Mouse (Mus musculus) liver, adult 10 weeks (tissue): Measurements from ENCODE around the gene Tsnaxip1. TPM values are rescaled to one million over a fixed set of nuclear protein-coding genes. Genes with fewer than 3 reads are reported as not detected.

ENCODE experiments used
- polyA plus RNA-seq: library from polyadenylated mRNA; stranded (reverse); fragments of 350-450 nt; fragmentation: Illumina TruSeq; extraction: RNeasy Lipid Tissue Mini Kit (QIAGEN cat#74804); gene quantifications from one replicate; pipeline ENCODE4 v1.2.3, GENCODE M21; 2014; ENCODE audit warnings: low read depth, low replicate concordance

The Tsnaxip1 gene
- not detected for polyA plus RNA-seq

DNA sequence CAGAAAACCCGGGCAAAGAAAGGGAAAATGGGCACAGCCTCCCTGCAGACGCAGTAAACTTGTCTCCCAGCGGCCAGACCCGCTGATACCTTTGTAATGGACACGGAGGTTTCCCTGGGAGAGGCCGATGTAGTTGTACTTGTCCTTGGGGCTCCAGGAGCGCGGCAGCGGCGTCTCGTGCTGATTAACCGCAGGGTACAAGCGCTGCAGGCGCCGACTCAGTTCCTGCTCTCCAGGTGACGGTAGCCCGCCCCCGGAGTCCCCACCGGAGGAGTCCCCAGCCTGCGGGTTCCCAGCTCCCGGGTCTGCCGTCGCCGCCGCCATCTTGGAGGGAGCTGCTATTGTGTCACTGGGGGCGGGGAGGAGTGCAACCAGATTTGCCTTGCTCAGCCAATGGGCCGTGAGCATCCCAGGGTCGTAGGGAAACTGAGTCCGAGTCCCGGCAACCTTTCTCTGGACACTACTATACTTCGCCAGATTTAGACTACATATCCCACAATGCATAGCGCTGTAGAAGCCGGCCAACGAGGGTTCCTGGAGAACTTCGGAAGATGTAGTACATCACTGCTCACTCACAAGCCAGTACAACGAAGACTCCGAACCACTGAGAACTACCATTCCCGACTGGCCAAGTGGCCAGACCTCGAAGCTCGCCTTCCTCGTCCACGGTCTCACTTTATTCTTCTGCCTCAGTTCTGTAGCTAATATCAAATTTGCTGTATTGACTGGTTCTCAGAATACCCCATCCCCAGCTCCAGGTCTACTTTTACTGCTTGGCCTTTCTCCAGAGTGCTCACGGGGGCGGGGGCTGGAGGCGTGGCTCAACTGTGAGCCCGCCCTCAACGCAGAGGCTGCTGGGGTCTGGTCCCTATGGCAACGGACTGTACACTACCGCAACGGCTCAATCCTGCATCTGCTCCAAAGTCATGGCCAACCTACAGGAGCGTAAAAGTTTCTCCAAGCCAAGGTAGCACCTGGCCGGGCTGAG is at the start of gene Tsnaxip1, which contains the start of gene Ranbp10:
Tsnaxip1 (plus strand) TSS at position 871 of the 988 bp plus-strand sequence.
Ranbp10 (minus strand) TSS at position 490 of the 988 bp plus-strand sequence.

DNA sequence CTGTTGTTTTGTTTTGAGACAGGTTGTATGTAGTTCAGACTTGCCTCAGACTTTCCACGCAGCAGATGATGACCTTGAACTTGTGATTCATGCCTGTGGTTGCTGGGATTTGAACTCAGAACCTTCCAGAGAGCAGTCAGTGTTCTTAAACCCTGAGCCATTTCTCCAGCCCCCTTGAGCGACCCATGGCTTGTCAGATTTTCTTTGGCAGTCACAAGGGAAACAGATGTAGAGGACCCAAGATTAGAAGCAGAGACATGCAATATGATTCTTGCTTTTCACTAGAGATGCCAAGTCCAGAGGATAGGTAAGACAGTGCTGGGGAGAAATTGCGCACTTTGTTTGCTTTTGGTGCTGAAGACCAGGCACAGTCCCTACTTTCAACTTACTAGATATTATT is 25.6 kb downstream of the Tsnaxip1 start, which contains the start of gene Cenpt:
Cenpt (minus strand) TSS at position 101 of the 400 bp plus-strand sequence.

GRCm38 (mm10) chr8:105854715-105855216 is 27.2 kb downstream of the Tsnaxip1 start, which contains the start of gene Thap11:
Thap11 (plus strand) TSS chr8:105855132.

GRCm38 (mm10) chr8:105860143-105860981 is 32.8 kb downstream of the Tsnaxip1 start, which contains the start of gene Nutf2:
Nutf2 (plus strand) TSS chr8:105860580.

GRCm38 (mm10) chr8:105880754-105881520 is 53.4 kb downstream of the Tsnaxip1 start, which contains the start of gene Edc4:
Edc4 (plus strand) TSS chr8:105880881.

GRCm38 (mm10) chr8:105893339-105893738 is 65.8 kb downstream of the Tsnaxip1 start, which contains the start of gene Nrn1l:
Nrn1l (plus strand) TSS chr8:105893567.

Other genes with a start within 250 kb of the Tsnaxip1 start
- gene Ripor1, start 222.5 kb upstream of the Tsnaxip1 start, polyA plus RNA-seq, result 0.77 TPM
- gene Ctcf, start 191.2 kb upstream of the Tsnaxip1 start, polyA plus RNA-seq, result 30.2 TPM
- gene Agrp, start 190.3 kb upstream of the Tsnaxip1 start, polyA plus RNA-seq, result not detected
- not detected for gene Carmil2, start 141.5 kb upstream of the Tsnaxip1 start, polyA plus RNA-seq
- 1.8 TPM for gene Acd, start 126.6 kb upstream of the Tsnaxip1 start, polyA plus RNA-seq
- not detected for gene Pard6a, start 126.6 kb upstream of the Tsnaxip1 start, polyA plus RNA-seq
- not detected for gene 4933405L10Rik, start 120.1 kb upstream of the Tsnaxip1 start, polyA plus RNA-seq
- gene Enkd1, start 119.5 kb upstream of the Tsnaxip1 start, polyA plus RNA-seq, result not detected
- gene Gfod2, start 69.1 kb upstream of the Tsnaxip1 start, polyA plus RNA-seq, result 0.69 TPM
- 14.9 TPM for gene Ranbp10, start 381 bp upstream of the Tsnaxip1 start, polyA plus RNA-seq
- 0.37 TPM for gene Cenpt, start 25.5 kb downstream of the Tsnaxip1 start, polyA plus RNA-seq
- gene Thap11, start 27.4 kb downstream of the Tsnaxip1 start, polyA plus RNA-seq, result 6.8 TPM
- 30.8 TPM for gene Nutf2, start 32.8 kb downstream of the Tsnaxip1 start, polyA plus RNA-seq
- 2.3 TPM for gene Edc4, start 53.1 kb downstream of the Tsnaxip1 start, polyA plus RNA-seq
- gene Nrn1l, start 65.8 kb downstream of the Tsnaxip1 start, polyA plus RNA-seq, result not detected
- gene Pskh1, start 72.7 kb downstream of the Tsnaxip1 start, polyA plus RNA-seq, result 5.1 TPM
- gene Ctrl, start 106.1 kb downstream of the Tsnaxip1 start, polyA plus RNA-seq, result not detected
- 2.1 TPM for gene Psmb10, start 110.7 kb downstream of the Tsnaxip1 start, polyA plus RNA-seq
- 108 TPM for gene Lcat, start 115.7 kb downstream of the Tsnaxip1 start, polyA plus RNA-seq
- gene Slc12a4, start 138.4 kb downstream of the Tsnaxip1 start, polyA plus RNA-seq, result 0.37 TPM
- not detected for gene Dpep3, start 151.7 kb downstream of the Tsnaxip1 start, polyA plus RNA-seq
- gene Dus2, start 163.6 kb downstream of the Tsnaxip1 start, polyA plus RNA-seq, result 3.8 TPM
- gene Dpep2nb, start 178.2 kb downstream of the Tsnaxip1 start, polyA plus RNA-seq, result not detected
- 3.8 TPM for gene Ddx28, start 184.2 kb downstream of the Tsnaxip1 start, polyA plus RNA-seq
- gene Nfatc3, start 231.1 kb downstream of the Tsnaxip1 start, polyA plus RNA-seq, result 23.1 TPM